Mouse (Mus musculus) layer of hippocampus, postnatal 10 days (tissue): ENCODE results near the gene Gm20388. TPM values are rescaled to one million over a fixed set of nuclear protein-coding genes. Genes with fewer than 3 reads are reported as not detected.

Experiments used
- DNase-seq, 2 experiments: peaks; one replicate each; pipeline ENCODE4 v3.0.0; 2021; ENCODE audit warnings: low spot score in 2 of 2
- total RNA-seq, 2 experiments: library from RNA; stranded (reverse); gene quantifications; 2 replicates each; pipeline ENCODE4 v1.2.3; 2021

Gm20388 gene
- total RNA-seq, 2 experiments from 2014 or later, result not detected

- DNase-seq, result no peak
These were observed 1424.1 kb downstream of the Gm20388 start for GRCm38 (mm10) chr8:121334495-121335424.

DNA sequence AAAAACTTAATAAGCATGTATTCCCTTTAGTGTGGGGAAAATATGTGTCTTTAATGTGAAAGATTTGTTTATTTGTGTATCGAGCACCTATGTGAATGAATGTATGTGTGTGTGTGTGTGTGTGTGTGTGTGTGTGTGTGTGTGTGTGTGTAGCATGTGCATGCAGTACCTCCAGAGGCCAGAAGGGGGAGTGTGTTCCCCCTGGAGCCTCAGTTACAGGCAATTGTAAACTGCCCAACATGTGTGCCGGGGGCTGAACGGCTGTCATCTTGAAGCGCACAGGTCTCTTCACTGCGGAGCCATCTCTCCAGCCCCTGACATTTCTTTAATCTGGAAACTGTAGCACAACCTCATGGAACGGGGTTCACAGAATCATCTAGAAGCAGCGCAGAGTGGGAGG lies 1425.0 kb downstream of the Gm20388 start:
- no peak for DNase-seq

DNA sequence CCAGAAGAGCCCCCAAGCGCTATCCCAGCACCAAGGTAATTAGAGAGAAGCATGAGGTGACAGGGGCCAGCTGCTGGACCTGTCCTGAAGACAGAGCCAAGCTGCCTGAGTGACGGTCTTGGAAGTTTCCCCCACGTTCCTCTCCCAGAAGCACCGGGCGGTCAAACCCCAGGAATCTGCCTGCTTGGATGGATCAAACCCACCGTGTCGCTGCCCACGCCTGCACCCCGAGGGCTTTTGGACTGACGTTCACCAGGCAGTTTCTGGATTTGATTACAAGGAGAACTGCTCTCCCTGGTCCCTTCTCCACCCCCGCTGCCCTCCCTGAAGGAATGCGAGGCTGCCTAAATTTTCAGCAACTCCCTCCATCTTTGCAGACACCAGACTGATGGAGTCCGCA lies 1432.3 kb downstream of the Gm20388 start:
- DNase-seq, result no peak

DNA sequence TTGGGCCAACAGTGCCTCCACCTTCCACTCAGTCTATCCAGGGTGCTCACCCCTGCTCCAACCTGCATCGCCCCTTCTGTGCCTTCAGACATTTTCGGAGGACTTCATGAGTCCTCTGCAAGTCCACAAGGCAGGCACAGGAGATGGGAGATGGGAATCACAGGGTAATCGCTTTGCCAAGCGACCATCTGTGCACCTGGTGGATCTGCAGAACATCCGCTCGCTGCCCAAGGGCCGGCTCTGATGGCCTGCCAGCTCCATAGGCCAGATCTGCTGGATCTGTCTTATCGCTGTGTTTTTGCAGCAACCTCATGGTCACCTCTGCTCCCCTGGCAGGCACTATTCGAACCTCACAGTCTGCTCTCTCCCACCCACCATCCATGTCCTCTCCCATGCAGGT lies 1433.8 kb downstream of the Gm20388 start:
- no peak for DNase-seq

DNA sequence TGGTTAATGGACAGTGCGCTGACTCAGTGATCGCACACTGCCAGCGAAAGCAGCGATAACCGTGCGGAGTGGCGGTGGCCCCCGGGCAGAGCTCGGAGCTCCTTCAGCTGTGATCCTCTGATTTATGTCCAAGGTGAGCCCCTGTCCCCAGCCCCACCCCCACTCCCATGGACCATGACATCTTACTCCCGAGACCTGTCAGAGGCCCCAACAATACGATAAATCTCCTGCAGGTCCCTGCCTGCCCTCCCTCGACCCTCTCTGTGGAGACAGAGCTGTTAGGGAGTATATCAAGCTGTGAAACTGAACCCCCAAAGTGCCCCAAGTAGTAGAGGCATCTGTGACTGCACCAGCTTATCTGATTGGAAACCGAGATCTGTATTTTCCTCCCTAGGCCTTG lies 1435.5 kb downstream of the Gm20388 start:
- no peak for DNase-seq

- DNase-seq, result no peak
These were observed 1436.2 kb downstream of the Gm20388 start for GRCm38 (mm10) chr8:121346862-121347261.

DNA sequence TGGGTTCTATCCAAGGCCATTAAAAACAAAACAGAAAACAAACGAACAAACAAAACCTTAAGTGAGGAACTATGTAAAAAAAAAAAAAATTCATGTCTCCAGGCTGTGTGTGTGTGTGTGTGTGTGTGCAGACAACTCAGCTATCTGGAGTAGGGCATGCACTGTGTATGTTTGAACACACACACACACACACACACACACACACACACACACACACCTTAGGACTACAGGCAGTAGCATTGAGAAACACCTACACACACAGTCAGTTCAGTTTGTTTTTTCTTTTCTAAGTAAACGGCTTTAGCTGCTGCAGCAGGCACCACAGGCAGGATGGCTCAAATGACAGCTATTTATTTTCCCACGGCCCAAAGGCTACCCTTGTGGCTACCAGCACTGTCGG lies 1438.4 kb downstream of the Gm20388 start:
- no peak for DNase-seq

- DNase-seq, result no peak
These were observed 1440.2 kb downstream of the Gm20388 start for GRCm38 (mm10) chr8:121350803-121351202.

- DNase-seq, result no peak
These were observed 1444.2 kb downstream of the Gm20388 start for GRCm38 (mm10) chr8:121354844-121355243.

DNA sequence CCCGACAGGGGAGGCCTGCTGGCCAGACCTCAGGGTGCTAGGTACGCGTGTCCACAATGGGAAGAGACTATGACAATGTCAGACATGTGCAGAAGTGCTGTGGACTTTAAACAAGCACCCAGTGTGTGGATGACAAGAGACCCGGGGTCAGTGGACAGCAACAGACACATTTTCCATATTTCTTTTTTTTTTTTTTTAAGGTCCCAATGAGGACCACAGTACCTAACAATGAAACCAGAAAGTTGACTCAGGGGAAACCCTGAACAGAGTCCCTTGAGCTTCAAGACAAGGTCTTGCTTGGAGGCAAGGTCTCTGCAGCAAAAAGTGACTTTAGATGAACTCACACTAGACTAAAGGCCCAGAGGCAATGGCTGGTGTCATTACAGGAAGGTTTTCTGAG lies 1446.8 kb downstream of the Gm20388 start:
- no peak for DNase-seq

DNA sequence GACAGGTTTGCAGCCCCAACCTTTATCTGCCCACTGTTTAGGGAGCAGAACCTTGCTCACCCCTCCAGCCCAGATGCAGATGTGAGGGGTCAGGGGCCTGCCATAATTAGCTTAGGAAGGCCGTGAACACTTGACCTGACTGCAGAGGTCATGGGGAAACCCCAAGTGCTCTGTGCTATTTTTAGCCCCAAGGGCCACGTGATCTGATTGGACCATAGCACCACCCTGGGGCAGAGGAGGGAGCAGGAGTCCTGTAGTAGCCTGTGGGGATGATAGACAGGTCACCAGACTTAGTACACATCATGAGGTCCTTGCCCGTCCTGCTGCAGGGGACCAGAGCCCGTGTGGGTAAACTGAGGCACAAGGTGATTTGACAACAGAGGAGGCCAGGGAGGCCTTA lies 1448.0 kb downstream of the Gm20388 start:
- DNase-seq, result no peak

- DNase-seq, result no peak
These were observed 1448.7 kb downstream of the Gm20388 start for GRCm38 (mm10) chr8:121359131-121359981.

GRCm38 (mm10) chr8:121360001-121360400 lies 1449.4 kb downstream of the Gm20388 start:
- no peak for DNase-seq

GRCm38 (mm10) chr8:121361166-121361565 lies 1450.5 kb downstream of the Gm20388 start:
- no peak for DNase-seq

DNA sequence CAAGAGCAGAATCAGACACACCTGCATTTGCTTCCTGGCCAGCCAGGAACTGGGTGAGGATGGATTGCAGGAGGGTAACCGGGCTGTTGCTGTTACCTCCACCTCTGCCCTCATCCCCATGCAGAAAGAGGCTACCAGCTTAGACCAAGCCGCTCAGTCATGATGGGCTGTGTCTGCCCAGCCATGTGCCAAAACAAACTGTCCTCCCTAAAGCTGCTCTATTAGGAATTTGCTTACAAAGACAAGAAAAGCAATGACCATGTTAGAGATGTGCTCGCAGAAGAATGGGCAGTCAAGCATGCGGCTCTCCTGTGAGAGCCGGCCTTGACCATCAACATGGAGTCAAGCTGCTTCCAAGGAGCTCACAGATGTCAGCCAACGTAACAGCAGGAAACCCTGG lies 1454.0 kb downstream of the Gm20388 start:
- no peak for DNase-seq

DNA sequence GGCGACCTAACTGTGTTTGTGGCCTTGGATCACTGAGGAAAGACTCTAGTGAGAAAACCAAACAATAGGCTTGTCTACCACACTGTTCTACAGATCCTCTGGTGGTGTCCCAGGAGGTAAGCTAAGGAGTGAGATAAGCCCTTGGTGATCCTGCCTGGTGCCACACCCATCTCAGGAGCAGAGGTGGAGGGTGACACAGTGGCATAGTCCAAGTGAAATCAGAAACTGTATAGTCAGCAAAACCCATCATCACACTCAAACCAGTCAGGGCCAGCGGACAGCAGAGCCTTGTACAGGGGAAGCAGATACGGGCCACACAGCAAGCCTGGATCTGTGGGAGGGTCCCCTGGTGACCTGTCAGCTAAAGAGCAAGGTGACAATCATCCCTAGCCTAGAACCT lies 1454.5 kb downstream of the Gm20388 start:
- DNase-seq, result no peak

GRCm38 (mm10) chr8:121366655-121367054 lies 1456.0 kb downstream of the Gm20388 start:
- no peak for DNase-seq

DNA sequence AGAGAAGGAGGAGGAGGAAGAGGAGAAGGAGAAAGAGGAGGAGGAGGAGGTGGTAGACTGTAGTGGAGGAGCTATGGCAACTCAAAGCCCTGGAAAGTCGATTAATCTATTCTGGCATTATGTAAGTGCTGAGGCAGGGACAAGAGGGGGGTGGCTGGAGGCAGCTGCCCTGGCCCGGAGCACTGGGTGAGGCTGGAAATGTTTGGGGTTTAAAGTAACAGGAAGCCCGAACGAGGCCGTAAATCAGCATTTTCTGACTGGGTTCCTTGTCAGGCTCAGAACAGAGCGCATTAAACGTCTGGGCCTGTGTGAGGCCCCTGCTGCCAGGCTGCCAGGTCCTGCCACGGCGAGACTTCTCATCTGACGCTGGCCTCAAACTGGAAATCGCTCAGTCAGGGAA lies 1458.2 kb downstream of the Gm20388 start:
- DNase-seq, result no peak

GRCm38 (mm10) chr8:121369378-121369777 lies 1458.7 kb downstream of the Gm20388 start:
- no peak for DNase-seq

- DNase-seq, result no peak
These were observed 1460.6 kb downstream of the Gm20388 start for GRCm38 (mm10) chr8:121371287-121371686.

- DNase-seq, result peak in 1 of 2 experiments; percentile 43
These were observed 1461.4 kb downstream of the Gm20388 start for GRCm38 (mm10) chr8:121371911-121372638.

GRCm38 (mm10) chr8:121372639-121372986 lies 1462.0 kb downstream of the Gm20388 start:
- DNase-seq, result no peak
